Comparison of ENCODE assay signal across 11 mouse cellular contexts in genomic region chr11:93612071-93612470, GRCm38 (mm10).
"Had no signal": no experiment of that assay in that cellular context is flagged by ENCODE, and none has a peak within 500 bp of the region (broad histone marks: within the 10 kb centered on the region; RNA-seq: fewer than 3 reads in every experiment).

No protein-coding gene starts in this region.

- H3K27ac ChIP-seq: kidney, embryonic 15.5 days; limb, embryonic 12.5 days; liver, embryonic 13.5 days; midbrain, embryonic 12.5 days; neural tube, embryonic 13.5 days; stomach, embryonic 15.5 days had no signal

- H3K4me1 ChIP-seq: kidney, embryonic 15.5 days; limb, embryonic 12.5 days; liver, embryonic 13.5 days; midbrain, embryonic 12.5 days; neural tube, embryonic 13.5 days; stomach, embryonic 15.5 days had no signal

- H3K27me3 ChIP-seq: kidney, embryonic 15.5 days; limb, embryonic 12.5 days; liver, embryonic 13.5 days; midbrain, embryonic 12.5 days; neural tube, embryonic 13.5 days; stomach, embryonic 15.5 days had no signal

- DNase-seq: kidney, postnatal 14 days; liver; liver, embryonic 13.5 days; liver, postnatal 0 days; right cerebral cortex, postnatal 14 days; thymus, postnatal 36 days had no signal

- H3K4me3 ChIP-seq: kidney, embryonic 15.5 days; limb, embryonic 12.5 days; liver, embryonic 13.5 days; midbrain, embryonic 12.5 days; neural tube, embryonic 13.5 days; stomach, embryonic 15.5 days had no signal
